Mouse (Mus musculus): ENCODE measurements around the gene Ftsj1. TPM values are rescaled to one million over a fixed set of nuclear protein-coding genes. Genes with fewer than 3 reads are reported as not detected.
A peak's percentile ranks its signal among the peaks of the same experiment; 100 is the strongest.

The Ftsj1 gene
- polyA plus RNA-seq, 1 experiment from 2014 or later, result 48.9 TPM

GRCm38 (mm10) chrX:8255807-8256206, 3.6 kb upstream of the Ftsj1 start:
- Histone ChIP-seq H3K4me1 (replicated peaks; ENCODE audit: control insufficient read depth, insufficient read depth, low read length) (peaks cover 7% of the 10 kb centered on the region; the same call in 1 of the 2 replicates), H3K27ac (ENCODE audit: low read length) (no peak overlapping the region), H3K9me3 (ENCODE audit: control insufficient read depth, low read length) (no peaks in the 10 kb centered on the region), H3K9ac (ENCODE audit: low read length) (no peak overlapping the region), H3K27me3 (ENCODE audit: control insufficient read depth, insufficient read depth, low read depth, low read length) (no peaks in the 10 kb centered on the region), H3K36me3 (ENCODE audit: control insufficient read depth, insufficient read depth, low read length) (no peaks in the 10 kb centered on the region), H3K4me2 (ENCODE audit: low read depth, low read length) (no peak overlapping the region), H3K4me3 (ENCODE audit: low read length) (no peak overlapping the region)
- 51% methylated on average over 2 of the region's 6 CpGs for WGBS
- no peak for ATAC-seq (ENCODE audit: low read depth)

- no peaks in the 10 kb centered on the region; the same call in 1 of the 2 replicates for H3K36me3 ChIP-seq (ENCODE audit: control insufficient read depth, insufficient read depth, low read length)
- H3K27ac ChIP-seq (ENCODE audit: low read length), result no peak overlapping the region
- H3K4me3 ChIP-seq (ENCODE audit: low read length), result no peak overlapping the region
- WGBS, result 79% methylated on average over 2 of the region's 2 CpGs
- ATAC-seq (ENCODE audit: low read depth), result no peak
- no peaks in the 10 kb centered on the region for H3K27me3 ChIP-seq (ENCODE audit: control insufficient read depth, insufficient read depth, low read depth, low read length)
- H3K4me2 ChIP-seq (ENCODE audit: low read depth, low read length), result no peak overlapping the region
- H3K9me3 ChIP-seq (ENCODE audit: control insufficient read depth, low read length), result no peaks in the 10 kb centered on the region
- H3K9ac ChIP-seq (ENCODE audit: low read length), result no peak overlapping the region
- H3K4me1 ChIP-seq (replicated peaks; ENCODE audit: control insufficient read depth, insufficient read depth, low read length), result peaks cover 7% of the 10 kb centered on the region; the same call in 1 of the 2 replicates
Observed at GRCm38 (mm10) chrX:8253711-8254110, 1.5 kb upstream of the Ftsj1 start.

- Histone ChIP-seq H3K27me3 (ENCODE audit: control insufficient read depth, insufficient read depth, low read depth, low read length) (no peaks in the 10 kb centered on the region), H3K9me3 (ENCODE audit: control insufficient read depth, low read length) (no peaks in the 10 kb centered on the region), H3K36me3 (ENCODE audit: control insufficient read depth, insufficient read depth, low read length) (no peaks in the 10 kb centered on the region; the same call in 1 of the 2 replicates), H3K9ac (ENCODE audit: low read length) (peak overlapping the region; percentile 77), H3K4me1 (replicated peaks; ENCODE audit: control insufficient read depth, insufficient read depth, low read length) (peaks cover 7% of the 10 kb centered on the region; the same call in 1 of the 2 replicates), H3K4me2 (ENCODE audit: low read depth, low read length) (peak overlapping the region; percentile 58), H3K4me3 (ENCODE audit: low read length) (peak overlapping the region; percentile 67), H3K27ac (ENCODE audit: low read length) (0 out of 2 replicates have a peak overlapping the region, but pooled peaks have one; percentile 13)
- peak; percentile 24 for ATAC-seq (ENCODE audit: low read depth)
- WGBS, result 16% methylated on average over 18 of the region's 18 CpGs
Observed at GRCm38 (mm10) chrX:8251789-8252333, 345 bp downstream of the Ftsj1 start.

GRCm38 (mm10) chrX:8248542-8249120, 3.6 kb downstream of the Ftsj1 start:
- Histone ChIP-seq H3K4me2 (ENCODE audit: low read depth, low read length) (no peak overlapping the region), H3K27me3 (ENCODE audit: control insufficient read depth, insufficient read depth, low read depth, low read length) (no peaks in the 10 kb centered on the region), H3K27ac (ENCODE audit: low read length) (peak overlapping the region; percentile 1; the same call in 1 of the 2 replicates), H3K36me3 (ENCODE audit: control insufficient read depth, insufficient read depth, low read length) (peaks cover 3% of the 10 kb centered on the region; the same call in 1 of the 2 replicates), H3K9me3 (ENCODE audit: control insufficient read depth, low read length) (no peaks in the 10 kb centered on the region), H3K9ac (ENCODE audit: low read length) (no peak overlapping the region), H3K4me3 (ENCODE audit: low read length) (no peak overlapping the region), H3K4me1 (replicated peaks; ENCODE audit: control insufficient read depth, insufficient read depth, low read length) (peaks cover 7% of the 10 kb centered on the region; the same call in 1 of the 2 replicates)
- peak; percentile 51 for ATAC-seq (ENCODE audit: low read depth)
- 59% methylated on average over 8 of the region's 8 CpGs for WGBS

- Histone ChIP-seq H3K4me2 (ENCODE audit: low read depth, low read length) (no peak overlapping the region), H3K9me3 (ENCODE audit: control insufficient read depth, low read length) (no peaks in the 10 kb centered on the region), H3K9ac (ENCODE audit: low read length) (no peak overlapping the region), H3K27ac (ENCODE audit: low read length) (no peak overlapping the region), H3K27me3 (ENCODE audit: control insufficient read depth, insufficient read depth, low read depth, low read length) (no peaks in the 10 kb centered on the region), H3K4me1 (replicated peaks; ENCODE audit: control insufficient read depth, insufficient read depth, low read length) (peaks cover 7% of the 10 kb centered on the region; the same call in 1 of the 2 replicates), H3K4me3 (ENCODE audit: low read length) (no peak overlapping the region), H3K36me3 (ENCODE audit: control insufficient read depth, insufficient read depth, low read length) (peaks cover 3% of the 10 kb centered on the region; the same call in 1 of the 2 replicates)
- ATAC-seq (ENCODE audit: low read depth), result no peak
- WGBS, result 79% methylated on average over 2 of the region's 2 CpGs
Observed at GRCm38 (mm10) chrX:8247680-8248079, 4.5 kb downstream of the Ftsj1 start.

GRCm38 (mm10) chrX:8238804-8239395, 13.3 kb downstream of the Ftsj1 start:
- 72% methylated on average over 13 of the region's 13 CpGs for WGBS
- no peaks in the 10 kb centered on the region for H3K27me3 ChIP-seq (ENCODE audit: control insufficient read depth, insufficient read depth, low read depth, low read length)
- no peak overlapping the region for H3K9ac ChIP-seq (ENCODE audit: low read length)
- no peaks in the 10 kb centered on the region for H3K36me3 ChIP-seq (ENCODE audit: control insufficient read depth, insufficient read depth, low read length)
- H3K27ac ChIP-seq (ENCODE audit: low read length), result no peak overlapping the region
- peak; percentile 54 for ATAC-seq (ENCODE audit: low read depth)
- H3K4me1 ChIP-seq (replicated peaks; ENCODE audit: control insufficient read depth, insufficient read depth, low read length), result no peaks in the 10 kb centered on the region
- no peak overlapping the region for H3K4me3 ChIP-seq (ENCODE audit: low read length)
- H3K4me2 ChIP-seq (ENCODE audit: low read depth, low read length), result no peak overlapping the region
- H3K9me3 ChIP-seq (ENCODE audit: control insufficient read depth, low read length), result no peaks in the 10 kb centered on the region

- ATAC-seq (ENCODE audit: low read depth), result no peak
- no peak overlapping the region for H3K4me3 ChIP-seq (ENCODE audit: low read length)
- H3K36me3 ChIP-seq (ENCODE audit: control insufficient read depth, insufficient read depth, low read length), result no peaks in the 10 kb centered on the region
- no peak overlapping the region for H3K4me2 ChIP-seq (ENCODE audit: low read depth, low read length)
- WGBS, result 65% methylated on average over 2 of the region's 2 CpGs
- H3K9me3 ChIP-seq (ENCODE audit: control insufficient read depth, low read length), result no peaks in the 10 kb centered on the region
- H3K27me3 ChIP-seq (ENCODE audit: control insufficient read depth, insufficient read depth, low read depth, low read length), result no peaks in the 10 kb centered on the region
- H3K27ac ChIP-seq (ENCODE audit: low read length), result no peak overlapping the region
- no peak overlapping the region for H3K9ac ChIP-seq (ENCODE audit: low read length)
- no peaks in the 10 kb centered on the region for H3K4me1 ChIP-seq (replicated peaks; ENCODE audit: control insufficient read depth, insufficient read depth, low read length)
Observed at GRCm38 (mm10) chrX:8236704-8237103, 15.5 kb downstream of the Ftsj1 start.

GRCm38 (mm10) chrX:8233602-8234001, 18.6 kb downstream of the Ftsj1 start:
- H3K9me3 ChIP-seq (ENCODE audit: control insufficient read depth, low read length), result no peaks in the 10 kb centered on the region

GRCm38 (mm10) chrX:8230272-8230671, 21.9 kb downstream of the Ftsj1 start:
- H3K4me1 ChIP-seq (replicated peaks; ENCODE audit: control insufficient read depth, insufficient read depth, low read length), result no peaks in the 10 kb centered on the region
- H3K36me3 ChIP-seq (ENCODE audit: control insufficient read depth, insufficient read depth, low read length), result no peaks in the 10 kb centered on the region
- H3K9me3 ChIP-seq (ENCODE audit: control insufficient read depth, low read length), result no peaks in the 10 kb centered on the region
- ATAC-seq (ENCODE audit: low read depth), result no peak
- 80% methylated on average over 4 of the region's 4 CpGs for WGBS
- no peak overlapping the region for H3K4me2 ChIP-seq (ENCODE audit: low read depth, low read length)
- H3K27me3 ChIP-seq (ENCODE audit: control insufficient read depth, insufficient read depth, low read depth, low read length), result no peaks in the 10 kb centered on the region
- no peak overlapping the region for H3K4me3 ChIP-seq (ENCODE audit: low read length)
- no peak overlapping the region for H3K9ac ChIP-seq (ENCODE audit: low read length)
- no peak overlapping the region for H3K27ac ChIP-seq (ENCODE audit: low read length)

More at GRCm38 (mm10) chrX:8233602-8234001, 18.6 kb downstream of the Ftsj1 start:
- H3K27ac ChIP-seq (ENCODE audit: low read length), result no peak overlapping the region
- H3K9ac ChIP-seq (ENCODE audit: low read length), result no peak overlapping the region
- no peak overlapping the region for H3K4me3 ChIP-seq (ENCODE audit: low read length)
- H3K27me3 ChIP-seq (ENCODE audit: control insufficient read depth, insufficient read depth, low read depth, low read length), result no peaks in the 10 kb centered on the region
- WGBS, result 69% methylated on average over 3 of the region's 3 CpGs
- H3K4me2 ChIP-seq (ENCODE audit: low read depth, low read length), result no peak overlapping the region
- H3K4me1 ChIP-seq (replicated peaks; ENCODE audit: control insufficient read depth, insufficient read depth, low read length), result no peaks in the 10 kb centered on the region
- no peak for ATAC-seq (ENCODE audit: low read depth)
- H3K36me3 ChIP-seq (ENCODE audit: control insufficient read depth, insufficient read depth, low read length), result no peaks in the 10 kb centered on the region

Data from lung, embryonic 16.5 days (tissue).